Mouse (Mus musculus): Measurements from ENCODE around the gene Rnf180. TPM values are rescaled to one million over a fixed set of nuclear protein-coding genes. Genes with fewer than 3 reads are reported as not detected.

Gene Rnf180
- total RNA-seq, 1 experiment from 2014 or later, result 13.9 TPM

GRCm38 (mm10) chr13:105132370-105132769 is 162.2 kb downstream of the Rnf180 start:
- DNase-seq, result no peak

- DNase-seq, result no peak
Observed at GRCm38 (mm10) chr13:105130080-105130479, 164.5 kb downstream of the Rnf180 start.

- no peak for DNase-seq
Observed at GRCm38 (mm10) chr13:105122092-105122491, 172.5 kb downstream of the Rnf180 start.

DNA sequence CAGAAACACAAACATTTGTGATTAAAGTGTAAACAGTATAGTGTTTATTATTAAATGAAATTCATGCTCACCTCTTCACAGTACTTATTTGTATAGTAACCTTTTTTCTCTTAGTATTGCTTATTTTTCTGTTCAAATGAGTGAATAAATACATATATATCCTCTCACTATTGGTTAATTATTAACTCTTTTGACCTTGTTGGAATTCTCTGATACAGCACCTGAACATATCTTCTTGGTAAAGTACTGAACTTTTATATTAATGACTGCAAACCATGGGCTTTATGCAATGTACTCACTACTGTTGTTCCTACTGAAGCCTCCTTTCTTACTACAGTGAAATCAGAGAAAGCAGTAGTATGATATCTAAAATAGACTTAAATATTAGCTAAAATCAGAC is 173.0 kb downstream of the Rnf180 start:
- no peak for DNase-seq

DNA sequence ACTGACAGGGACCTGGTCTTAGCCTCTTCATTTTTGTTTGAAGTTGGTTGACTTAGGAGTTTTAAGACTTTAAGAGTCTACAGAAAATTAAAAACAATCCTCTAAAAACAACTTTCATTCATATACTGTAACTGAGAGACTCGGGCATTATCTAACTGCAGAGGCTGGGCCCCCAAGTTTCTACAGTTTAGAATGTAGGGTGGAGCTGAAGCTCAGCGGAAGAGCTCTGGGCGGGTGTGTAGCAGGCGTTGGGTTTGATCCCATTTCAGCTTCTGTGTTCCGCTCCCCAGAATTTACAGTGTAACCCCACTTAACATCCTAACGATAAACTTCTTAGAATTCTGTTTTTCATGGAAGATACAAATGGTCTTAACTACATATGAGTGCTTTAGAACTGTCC is 183.0 kb downstream of the Rnf180 start:
- no peak for DNase-seq

DNA sequence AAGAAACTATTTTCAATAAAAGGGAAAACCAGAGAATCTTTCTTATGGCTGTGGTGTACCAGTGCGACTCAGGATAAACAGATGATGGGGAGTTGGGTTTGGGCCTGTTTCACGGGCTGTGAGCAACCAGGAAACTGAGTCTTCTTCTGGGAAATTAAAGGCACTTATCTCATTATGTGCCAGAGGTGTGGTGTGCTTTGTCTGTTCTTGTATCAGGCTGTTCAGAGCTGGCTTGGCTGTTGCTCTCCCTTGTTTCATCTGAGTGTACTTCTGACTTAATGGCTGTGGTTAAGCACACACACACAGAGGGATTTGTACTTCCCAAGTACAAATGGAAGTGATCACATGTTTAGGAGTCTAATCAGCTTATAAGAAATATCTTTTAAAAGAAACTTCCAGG is 190.2 kb downstream of the Rnf180 start:
- no peak for DNase-seq

DNA sequence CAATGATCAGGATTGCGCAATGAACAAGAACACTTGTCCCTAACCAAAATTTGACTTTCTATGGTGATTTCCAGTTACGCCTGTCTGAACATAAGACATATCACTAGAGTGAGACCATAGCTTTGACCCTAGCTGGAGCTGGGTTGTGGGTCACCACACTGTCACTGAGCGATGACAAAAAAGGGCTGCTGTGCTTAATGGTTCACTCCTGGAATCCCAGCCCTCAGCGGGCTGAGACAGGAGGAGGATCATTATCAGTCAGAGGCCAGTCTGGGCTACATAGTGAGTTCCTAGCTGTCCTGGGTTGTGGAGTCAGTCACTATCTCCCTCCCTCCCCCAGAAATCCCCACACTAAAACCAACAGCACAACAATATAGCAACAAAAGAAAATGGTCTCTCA is 193.9 kb downstream of the Rnf180 start:
- DNase-seq, result no peak

DNA sequence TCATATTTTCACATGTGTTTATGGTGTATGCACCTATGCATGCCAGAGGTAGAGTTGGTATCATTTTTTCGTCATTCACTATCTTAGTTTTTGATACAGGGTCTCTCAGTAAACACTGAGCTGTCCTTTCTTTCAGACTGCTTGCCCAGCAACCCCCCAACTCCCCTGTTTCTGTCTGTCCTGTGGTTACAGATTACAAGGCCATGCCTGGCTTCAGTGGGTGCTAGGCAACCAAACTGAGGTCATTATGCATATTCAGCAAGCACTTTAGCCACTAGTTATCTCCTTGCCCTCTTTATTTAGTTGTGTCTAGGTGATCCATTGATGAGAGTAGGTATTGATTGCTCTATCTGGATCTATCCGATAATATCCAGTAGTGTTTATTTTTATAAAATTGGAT is 198.3 kb downstream of the Rnf180 start:
- DNase-seq, result no peak

DNA sequence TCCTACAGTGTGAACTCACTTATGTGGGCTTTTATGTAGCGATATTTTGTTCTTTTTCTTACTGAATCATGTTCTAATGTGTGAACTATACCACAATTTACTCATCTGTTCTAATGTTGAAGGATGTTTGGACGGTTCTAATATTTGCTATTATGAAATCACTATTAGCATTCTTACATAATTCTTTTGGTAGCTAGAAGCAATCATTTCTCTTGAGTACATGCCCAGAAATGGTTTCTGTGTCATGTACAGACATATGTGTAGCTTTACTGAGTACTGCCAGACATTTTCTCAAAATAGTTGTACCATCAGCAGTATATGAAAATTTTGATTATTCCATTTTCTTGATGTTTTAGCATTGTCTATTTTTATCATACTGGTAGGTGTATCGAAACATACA is 205.3 kb downstream of the Rnf180 start:
- no peak for DNase-seq

DNA sequence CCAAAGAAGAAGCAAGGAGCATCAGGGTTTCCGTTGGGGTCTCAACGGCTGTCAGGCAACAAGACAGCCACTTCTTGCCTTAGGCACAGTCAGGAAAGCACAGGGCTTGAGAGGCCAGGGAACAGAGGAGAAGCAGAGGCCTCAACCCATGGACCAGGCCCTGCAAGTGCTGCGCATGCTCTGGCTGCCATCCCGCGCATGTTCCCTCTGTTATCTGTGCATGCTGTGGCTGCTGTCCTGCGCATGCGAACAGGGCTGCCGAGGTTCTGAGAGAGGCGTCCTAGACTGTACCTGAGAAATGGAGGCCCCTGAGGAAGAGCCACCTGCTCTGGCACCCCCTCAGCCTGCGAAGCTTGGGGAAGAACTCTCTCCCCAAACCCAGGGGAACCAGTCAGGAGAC is 212.8 kb downstream of the Rnf180 start, which contains the start of gene 4933425L06Rik:
TSS of gene 4933425L06Rik (plus strand) at position 261 of the 400 bp plus-strand sequence.
- DNase-seq, result no peak

Other genes with a start within 250 kb of the Rnf180 start
- 1.3 and 1.8 TPM in 2 replicates for gene Rgs7bp, start 239.9 kb downstream of the Rnf180 start, total RNA-seq (2021)
- gene 4933425L06Rik, start 212.7 kb downstream of the Rnf180 start, total RNA-seq (2021), result not detected in 2 replicates
- gene Htr1a, start 148.8 kb upstream of the Rnf180 start, total RNA-seq (2021), result not detected in 2 replicates

All from adrenal gland, postnatal 14 days (tissue).